Mouse (Mus musculus) hindbrain, embryonic 11.5 days (tissue): ENCODE data around the gene Pla2g12b. TPM values are rescaled to one million over a fixed set of nuclear protein-coding genes. Genes with fewer than 3 reads are reported as not detected.
"Not testable (repeated sequence)": the region's sequence is repeated elsewhere in the genome, so short reads cannot be mapped to it uniquely, and the experiment has no call there.

Experiments used
- ATAC-seq: fragments of 200-750 bp; cut with Nextera tagmentation; 2 replicates; pipeline ENCODE4 v1.8.0; 2017; ENCODE audit warnings: mild to moderate bottlenecking, moderate TSS enrichment, moderate library complexity; ENCODE audit not compliant: low FRiP score
- DNase-seq: peaks from one replicate; pipeline ENCODE4 v3.0.0-alpha.2; 2015; ENCODE audit warnings: low spot score
- H3K27ac ChIP-seq: fragments of 300-500 bp; sonication (generic); 2 replicates; pipeline ENCODE4 v1.5.1; 2014; ENCODE audit warnings: mild to moderate bottlenecking, low read depth, low read length
- H3K27me3 ChIP-seq: fragments of 300-500 bp; sonication (generic); 2 replicates; pipeline ENCODE4 v1.6.1; 2014; ENCODE audit warnings: mild to moderate bottlenecking, low read length, moderate library complexity, mixed read lengths; ENCODE audit not compliant: control insufficient read depth, insufficient read depth
- H3K36me3 ChIP-seq: fragments of 300-500 bp; sonication (generic); 2 replicates; pipeline ENCODE4 v1.6.1; 2014; ENCODE audit warnings: mild to moderate bottlenecking, low read length, moderate library complexity, mixed read lengths; ENCODE audit not compliant: control insufficient read depth, insufficient read depth
- H3K4me1 ChIP-seq: fragments of 300-500 bp; sonication (generic); replicated peaks from 2 replicates; pipeline ENCODE4 v1.6.1; 2014; ENCODE audit warnings: low read length, mixed read lengths; ENCODE audit not compliant: control insufficient read depth, insufficient read depth
- H3K4me2 ChIP-seq: fragments of 300-500 bp; sonication (generic); replicated peaks from 2 replicates; pipeline ENCODE4 v1.6.1; 2014; ENCODE audit warnings: mild to moderate bottlenecking, low read depth, low read length
- H3K4me3 ChIP-seq: fragments of 300-500 bp; sonication (generic); 2 replicates; pipeline ENCODE4 v1.5.1; 2014; ENCODE audit warnings: low read depth, low read length
- H3K9ac ChIP-seq: fragments of 300-500 bp; sonication (generic); 2 replicates; pipeline ENCODE4 v1.6.1; 2014; ENCODE audit warnings: low read depth, low read length
- H3K9me3 ChIP-seq: fragments of 300-500 bp; sonication (generic); 2 replicates; pipeline ENCODE4 v1.6.1; 2016; ENCODE audit warnings: low read length; ENCODE audit not compliant: control insufficient read depth
- WGBS: fragments of 180-500 bp; shearing (Covaris S2); extraction: QIAGEN DNeasy Blood & Tissue Kit; methylation state at CpG from one replicate; pipeline ENCODE4 v1.1.7; 2014; 5-methylcytosine and 5-hydroxymethylcytosine counted together
- polyA plus RNA-seq: library from polyadenylated mRNA; unstranded; fragments of >200 nt; fragmentation: Nextera tagmentation; extraction: Ambion mirVana; gene quantifications from 2 replicates; pipeline ENCODE4 v1.2.1, GENCODE M21; 2014

Pla2g12b gene
- polyA plus RNA-seq, 1 experiment from 2014 or later = 0.22 TPM

- Histone ChIP-seq H3K36me3 (0 out of 2 replicates have a peak, but pooled peaks cover 7% of the 10 kb centered on the region), H3K9me3 (no peaks in the 10 kb centered on the region), H3K27ac (no peak overlapping the region), H3K4me1 (no peaks in the 10 kb centered on the region), H3K27me3 (no peaks in the 10 kb centered on the region), H3K4me2 (no peak overlapping the region), H3K4me3 (no peak overlapping the region), H3K9ac (no peak overlapping the region)
- no peak for DNase-seq
- ATAC-seq = no peak
- 91% methylated on average over 4 of the region's 4 CpGs for WGBS
Observed at GRCm38 (mm10) chr10:59367206-59367605, 36.3 kb upstream of the Pla2g12b start.

GRCm38 (mm10) chr10:59368729-59369128, 34.7 kb upstream of the Pla2g12b start:
- 90% methylated on average over 8 of the region's 8 CpGs for WGBS
- no peak overlapping the region for H3K4me2 ChIP-seq
- 0 out of 2 replicates have a peak, but pooled peaks cover 7% of the 10 kb centered on the region for H3K36me3 ChIP-seq

GRCm38 (mm10) chr10:59369426-59369825, 34.0 kb upstream of the Pla2g12b start:
- 93% methylated on average over 9 of the region's 9 CpGs for WGBS
- no peak for ATAC-seq

More at GRCm38 (mm10) chr10:59368729-59369128, 34.7 kb upstream of the Pla2g12b start:
- no peak for ATAC-seq
- no peaks in the 10 kb centered on the region for H3K9me3 ChIP-seq
- no peak for DNase-seq
- H3K4me1 ChIP-seq = no peaks in the 10 kb centered on the region
- no peaks in the 10 kb centered on the region for H3K27me3 ChIP-seq
- H3K9ac ChIP-seq = no peak overlapping the region
- no peak overlapping the region for H3K4me3 ChIP-seq
- no peak overlapping the region for H3K27ac ChIP-seq

GRCm38 (mm10) chr10:59377906-59378305, 25.6 kb upstream of the Pla2g12b start:
- no peak for DNase-seq
- H3K4me3 ChIP-seq = no peak overlapping the region
- no peaks in the 10 kb centered on the region for H3K36me3 ChIP-seq
- H3K4me2 ChIP-seq = no peak overlapping the region
- H3K4me1 ChIP-seq = no peaks in the 10 kb centered on the region
- H3K9ac ChIP-seq = no peak overlapping the region
- no peaks in the 10 kb centered on the region for H3K9me3 ChIP-seq
- no peaks in the 10 kb centered on the region for H3K27me3 ChIP-seq
- H3K27ac ChIP-seq = no peak overlapping the region
- 91% methylated on average over 10 of the region's 10 CpGs for WGBS
- no peak for ATAC-seq

More at GRCm38 (mm10) chr10:59369426-59369825, 34.0 kb upstream of the Pla2g12b start:
- Histone ChIP-seq H3K27ac (no peak overlapping the region), H3K9me3 (no peaks in the 10 kb centered on the region), H3K4me2 (no peak overlapping the region), H3K36me3 (0 out of 2 replicates have a peak, but pooled peaks cover 7% of the 10 kb centered on the region), H3K4me3 (no peak overlapping the region), H3K9ac (no peak overlapping the region), H3K27me3 (no peaks in the 10 kb centered on the region), H3K4me1 (no peaks in the 10 kb centered on the region)
- no peak for DNase-seq

- WGBS = 91% methylated on average over 4 of the region's 4 CpGs
- H3K4me3 ChIP-seq = no peak overlapping the region
Observed at GRCm38 (mm10) chr10:59378728-59379127, 24.7 kb upstream of the Pla2g12b start.

GRCm38 (mm10) chr10:59379927-59380326, 23.5 kb upstream of the Pla2g12b start:
- H3K4me1 ChIP-seq = no peaks in the 10 kb centered on the region
- H3K27ac ChIP-seq = no peak overlapping the region
- H3K9me3 ChIP-seq = no peaks in the 10 kb centered on the region
- no peak overlapping the region for H3K9ac ChIP-seq
- no peak overlapping the region for H3K4me3 ChIP-seq
- no peak overlapping the region for H3K4me2 ChIP-seq
- no peaks in the 10 kb centered on the region for H3K36me3 ChIP-seq
- ATAC-seq (no peak), DNase-seq (no peak)
- no peaks in the 10 kb centered on the region for H3K27me3 ChIP-seq
- WGBS = 43% methylated on average over 3 of the region's 3 CpGs

More at GRCm38 (mm10) chr10:59378728-59379127, 24.7 kb upstream of the Pla2g12b start:
- no peaks in the 10 kb centered on the region for H3K36me3 ChIP-seq
- H3K9ac ChIP-seq = no peak overlapping the region
- no peaks in the 10 kb centered on the region for H3K27me3 ChIP-seq
- H3K4me2 ChIP-seq = no peak overlapping the region
- DNase-seq (no peak), ATAC-seq (no peak)
- H3K9me3 ChIP-seq = no peaks in the 10 kb centered on the region
- no peaks in the 10 kb centered on the region for H3K4me1 ChIP-seq
- no peak overlapping the region for H3K27ac ChIP-seq

GRCm38 (mm10) chr10:59380411-59380821, 23.0 kb upstream of the Pla2g12b start:
- Histone ChIP-seq H3K9me3 (no peaks in the 10 kb centered on the region), H3K27ac (no peak overlapping the region), H3K27me3 (no peaks in the 10 kb centered on the region), H3K4me1 (no peaks in the 10 kb centered on the region), H3K4me3 (no peak overlapping the region), H3K4me2 (no peak overlapping the region), H3K9ac (no peak overlapping the region), H3K36me3 (no peaks in the 10 kb centered on the region)
- 75% methylated on average over 2 of the region's 2 CpGs for WGBS
- ATAC-seq = no peak
- no peak for DNase-seq

GRCm38 (mm10) chr10:59381563-59381962, 21.9 kb upstream of the Pla2g12b start:
- H3K4me3 ChIP-seq, H3K4me1 ChIP-seq, H3K27me3 ChIP-seq, DNase-seq, H3K36me3 ChIP-seq, H3K9me3 ChIP-seq, H3K9ac ChIP-seq, ATAC-seq, H3K27ac ChIP-seq, H3K4me2 ChIP-seq: not testable (repeated sequence)
- 80% methylated on average over 5 of the region's 10 CpGs for WGBS

GRCm38 (mm10) chr10:59386951-59387350, 16.5 kb upstream of the Pla2g12b start:
- no peak overlapping the region for H3K27ac ChIP-seq
- ATAC-seq (no peak), DNase-seq (no peak)
- WGBS = 94% methylated on average over 7 of the region's 8 CpGs
- H3K36me3 ChIP-seq = no peaks in the 10 kb centered on the region
- H3K4me1 ChIP-seq = no peaks in the 10 kb centered on the region
- H3K4me2 ChIP-seq = no peak overlapping the region
- no peaks in the 10 kb centered on the region for H3K27me3 ChIP-seq
- H3K9me3 ChIP-seq = no peaks in the 10 kb centered on the region
- H3K4me3 ChIP-seq = no peak overlapping the region
- H3K9ac ChIP-seq = no peak overlapping the region
